Mouse (Mus musculus) layer of hippocampus, adult 18-20 months (tissue): Measurements from ENCODE around the gene Gm20683. TPM values are rescaled to one million over a fixed set of nuclear protein-coding genes. Genes with fewer than 3 reads are reported as not detected.
A peak's percentile ranks its signal among the peaks of the same experiment; 100 is the strongest.

Source experiments
- DNase-seq, 2 experiments: peaks; one replicate each; pipeline ENCODE4 v3.0.0; 2022; ENCODE audit warnings: low spot score in 2 of 2
- microRNA-seq, 2 experiments: library from miRNA; unstranded; fragments of <30 nt; microRNA quantifications; one replicate each; pipeline ENCODE4 v1.2.0; 2021
- total RNA-seq, 2 experiments: library from RNA; stranded (reverse); gene quantifications; 2 replicates each; pipeline ENCODE4 v1.2.3; 2021

The Gm20683 gene
- total RNA-seq, 2 experiments from 2014 or later = 21.9 to 22.1 TPM

DNA sequence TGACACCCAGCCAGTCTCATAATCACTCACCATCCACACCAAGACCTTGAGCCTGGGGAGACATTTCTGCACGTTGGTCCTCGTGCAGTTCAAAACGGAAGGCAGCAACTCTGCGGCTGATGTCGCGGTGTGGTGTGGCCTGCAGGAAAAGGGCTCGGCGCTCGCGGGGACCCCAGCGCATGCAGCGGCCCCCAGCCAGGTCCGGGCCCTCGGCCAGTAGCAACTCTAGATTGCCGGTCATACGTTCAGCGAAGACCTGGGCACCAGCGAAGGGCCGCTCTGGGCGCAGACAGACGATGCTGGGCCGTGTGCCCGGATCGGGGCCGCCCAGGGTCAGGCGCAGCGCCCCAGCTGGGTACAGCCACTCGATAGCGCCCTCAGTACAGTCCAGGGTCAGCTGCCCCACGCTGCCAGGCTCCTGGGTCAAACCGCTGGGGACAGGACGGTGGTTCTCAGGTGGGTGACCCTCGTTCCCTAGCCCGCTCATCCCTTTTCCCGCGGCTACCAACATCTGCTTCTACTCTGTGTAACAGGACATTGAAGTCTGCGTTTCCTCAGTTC is 45.3 kb downstream of the Gm20683 start:
- no peak for DNase-seq

DNA sequence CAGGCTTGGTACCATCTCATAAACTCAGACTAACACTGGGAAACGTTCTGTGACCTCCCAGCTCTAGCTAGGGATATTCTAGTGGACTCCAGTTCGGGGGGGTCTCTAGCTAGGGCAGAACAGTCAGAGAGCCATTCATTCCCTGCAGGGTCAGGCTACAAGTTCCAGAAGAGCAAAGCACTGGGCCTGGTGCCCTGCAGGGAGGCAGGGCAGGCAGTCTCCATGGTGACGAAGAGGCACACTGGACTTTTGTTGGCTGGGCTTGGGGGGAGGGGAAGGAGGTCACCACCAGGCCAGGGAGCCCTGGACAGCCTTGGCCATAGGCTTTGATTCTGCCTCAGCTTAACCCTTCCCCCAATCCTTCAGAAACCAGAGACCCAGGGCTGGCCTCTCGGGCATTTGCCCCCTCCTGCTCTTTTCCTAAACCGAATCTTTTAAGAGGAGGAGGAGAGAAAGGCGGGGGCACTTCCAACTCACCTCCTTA is 45.9 kb downstream of the Gm20683 start, which contains the start of gene AC134908.4:
TSS of gene AC134908.4 (minus strand) at position 51 of the 484 bp plus-strand sequence.
- peak in 1 of 2 experiments; percentile 72 for DNase-seq

DNA sequence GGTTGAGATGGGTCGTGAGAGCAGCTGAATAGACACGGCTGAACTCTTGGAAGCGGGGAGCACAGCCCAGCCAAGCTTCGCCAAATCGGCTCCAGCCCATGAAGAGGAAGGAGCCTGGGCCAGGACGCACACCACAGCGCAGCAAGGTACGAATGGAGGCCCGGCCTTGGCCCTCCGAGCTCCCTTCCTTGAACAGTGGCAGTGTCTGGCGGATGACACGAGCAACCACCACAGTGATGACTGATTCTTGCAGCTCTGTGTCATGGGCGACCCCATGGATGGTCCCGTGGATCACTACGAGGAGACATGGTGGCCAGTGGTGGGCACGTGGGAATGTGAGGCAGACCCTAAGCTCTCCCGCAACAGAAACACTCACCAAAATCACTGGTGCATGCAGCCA is 46.6 kb downstream of the Gm20683 start:
- no peak for DNase-seq

DNA sequence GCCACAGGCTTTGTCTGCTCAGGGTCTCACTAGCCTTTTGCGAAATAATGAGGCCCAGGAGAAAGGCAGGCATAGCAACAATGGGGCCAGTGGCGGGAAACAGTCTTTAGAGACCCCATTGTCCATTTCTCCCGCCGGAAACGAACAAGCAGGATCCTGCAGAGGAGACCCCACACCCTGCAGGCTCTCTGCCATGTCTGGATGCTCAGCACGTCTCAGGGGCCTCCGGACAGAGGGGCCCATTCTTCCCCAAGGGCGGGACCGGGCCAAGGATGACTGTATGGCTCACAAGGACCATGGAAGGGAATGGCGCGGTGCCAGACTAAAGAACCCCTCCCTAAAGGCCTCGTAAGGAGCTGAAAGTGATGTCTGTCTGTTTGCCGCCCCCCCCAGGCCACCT is 47.4 kb downstream of the Gm20683 start:
- no peak for DNase-seq

DNA sequence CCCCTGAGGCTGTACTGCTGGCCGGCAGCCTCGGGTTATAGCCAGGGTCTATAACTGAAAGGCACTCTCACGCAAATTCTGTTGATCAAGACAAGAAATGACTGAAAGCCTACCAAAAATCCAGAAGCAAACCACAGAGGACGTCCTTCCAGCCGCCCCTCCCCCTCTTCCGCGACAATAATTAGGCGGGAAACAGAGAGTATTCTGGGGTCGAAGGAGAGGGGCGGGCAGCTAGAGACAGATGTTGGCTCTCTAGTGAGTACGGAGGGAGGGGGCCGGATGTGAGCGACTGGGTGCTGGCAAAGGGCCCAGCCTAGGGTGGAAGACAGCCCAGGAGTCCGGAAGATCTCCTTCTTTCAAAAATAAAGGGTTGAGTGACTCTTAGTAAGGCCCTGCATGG is 48.9 kb downstream of the Gm20683 start, which contains the start of gene Fam173a:
TSS of gene Fam173a (minus strand) at position 287 of the 400 bp plus-strand sequence.
- DNase-seq = peak in 1 of 2 experiments; percentile 70

DNA sequence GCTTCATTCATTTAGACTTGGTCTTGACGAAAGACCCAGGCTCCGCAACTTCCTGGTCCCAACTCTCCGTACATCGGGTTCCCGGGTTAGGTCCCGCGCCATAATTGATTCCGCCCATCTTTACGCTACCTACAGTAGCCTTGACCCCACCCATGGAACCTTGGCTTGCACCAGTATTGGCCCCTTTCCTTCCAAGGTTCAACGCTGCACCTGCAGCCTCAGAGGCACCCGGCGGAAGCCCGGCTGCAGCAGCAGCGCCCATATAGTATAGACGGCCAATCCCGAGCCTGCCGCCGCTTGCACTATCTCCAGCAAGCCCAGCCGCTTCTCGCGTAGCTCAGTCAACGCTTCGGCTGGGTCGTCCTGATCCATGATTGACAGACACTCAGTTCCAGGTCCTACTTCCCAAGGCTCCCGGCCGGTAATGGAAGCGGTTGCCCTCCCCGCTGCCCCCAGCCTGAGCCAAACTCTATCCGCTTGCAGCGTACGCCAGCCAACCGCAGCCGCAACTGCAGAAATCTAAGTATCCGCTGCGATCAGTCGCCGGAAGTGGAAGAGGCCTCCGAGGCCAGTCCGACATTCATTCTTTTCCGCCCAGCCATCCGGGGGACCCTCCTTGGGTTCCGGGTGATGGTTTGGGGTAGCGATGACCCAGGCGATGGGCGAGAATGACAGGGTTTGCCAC is 49.6 kb downstream of the Gm20683 start:
- peak; percentile 72 to 83 for DNase-seq

DNA sequence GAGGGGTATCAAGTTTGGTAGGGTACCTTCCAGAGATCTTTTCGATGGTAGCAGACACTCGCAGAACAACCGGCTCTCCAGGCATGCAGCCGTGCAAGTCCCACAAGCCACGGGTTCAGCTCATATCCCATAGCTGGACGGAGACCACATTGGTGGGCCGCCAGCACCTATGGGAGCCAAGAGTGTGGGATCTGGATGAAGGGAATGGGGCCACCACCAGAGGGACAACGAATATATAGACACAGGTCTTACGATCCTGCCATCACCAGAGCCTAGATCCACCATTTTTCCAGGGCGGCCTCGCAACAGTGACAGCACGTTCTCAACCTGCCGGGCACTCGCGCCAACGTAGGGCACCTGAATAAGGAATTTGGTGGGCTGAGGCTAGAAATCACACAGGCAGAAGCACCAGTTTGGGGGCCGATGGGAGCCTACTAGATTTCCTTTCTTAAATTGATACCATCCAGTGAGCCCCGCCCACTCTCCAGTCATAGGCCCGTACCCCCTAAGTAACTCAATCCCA is 50.2 kb downstream of the Gm20683 start:
- DNase-seq = no peak

DNA sequence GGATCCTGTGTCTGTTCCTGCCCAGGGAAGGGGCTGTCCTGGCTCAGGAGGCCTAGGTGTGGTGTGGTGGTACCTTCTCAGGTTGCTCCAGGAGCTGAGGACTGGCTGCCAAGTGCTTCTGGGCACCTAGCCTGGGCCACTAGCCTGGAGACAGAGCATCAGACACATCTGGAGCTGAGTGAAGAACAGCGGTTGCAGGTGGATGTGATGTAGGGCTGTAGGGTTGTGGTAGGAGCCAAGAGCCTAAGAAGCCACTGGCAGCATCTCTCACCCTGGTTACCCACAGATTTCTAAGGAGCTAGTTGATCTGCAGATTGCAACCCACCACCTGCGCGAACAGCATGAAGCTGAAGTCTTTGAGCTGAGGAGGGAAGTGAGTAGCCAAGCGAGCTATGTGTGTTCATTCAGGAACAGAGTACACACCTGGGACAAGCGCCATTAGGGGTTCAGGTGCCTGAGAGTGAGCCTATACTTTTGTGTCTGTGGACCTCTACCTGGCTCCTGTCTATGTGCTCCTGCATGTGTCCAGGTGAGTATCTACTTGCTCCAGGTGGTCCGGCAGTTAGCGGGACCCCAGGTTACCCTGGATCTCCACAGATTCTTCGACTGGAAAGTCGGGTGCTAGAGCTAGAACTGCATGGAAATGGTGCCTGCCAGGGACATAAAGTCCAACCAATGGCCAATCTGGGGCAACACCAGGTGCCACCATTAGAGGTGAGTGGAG is 54.6 kb downstream of the Gm20683 start:
- no peak for DNase-seq

DNA sequence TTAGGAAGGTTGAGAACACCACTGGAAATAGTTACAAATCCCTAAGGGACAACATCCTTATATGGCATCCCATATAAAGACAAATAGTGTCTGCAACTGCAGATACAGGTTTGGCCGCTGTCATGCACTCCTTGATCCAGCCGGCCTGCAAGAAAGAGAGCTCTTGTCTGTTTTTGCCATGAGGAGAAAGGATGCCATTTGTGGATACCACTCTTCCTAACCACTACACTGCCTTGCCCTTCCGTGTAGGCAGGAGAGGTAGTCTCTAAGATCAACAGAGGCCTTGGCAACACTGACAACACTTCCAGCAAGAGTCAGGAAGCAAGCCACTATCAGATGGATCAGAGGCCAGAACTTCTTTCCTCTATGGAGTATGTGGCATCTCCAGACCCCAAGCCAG is 55.3 kb downstream of the Gm20683 start, which contains the start of gene Ccdc78:
TSS of gene Ccdc78 (plus strand) at position 301 of the 400 bp plus-strand sequence.
- DNase-seq = no peak

DNA sequence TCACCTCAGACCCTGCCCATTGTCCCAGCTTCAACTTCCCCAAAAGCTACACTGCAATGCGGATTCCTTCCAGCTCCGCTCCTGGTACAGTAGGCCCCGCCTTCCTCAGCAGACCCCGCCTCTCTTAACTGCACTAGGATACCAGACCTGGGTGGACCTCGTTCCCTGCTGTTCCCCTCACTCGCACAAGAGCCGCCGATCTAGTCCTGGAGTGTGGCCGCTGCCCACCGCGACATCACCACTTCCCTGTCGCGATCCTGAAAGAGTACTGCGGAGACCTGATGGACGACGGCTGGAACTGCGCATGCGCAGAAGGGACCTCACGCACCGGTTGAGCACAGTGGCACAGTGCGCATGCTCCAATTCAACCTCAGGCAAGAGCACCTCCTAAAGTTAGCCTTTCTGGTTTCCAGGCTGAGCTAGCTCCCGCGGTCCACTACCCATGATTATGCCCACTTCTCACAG is 56.2 kb downstream of the Gm20683 start, which contains the start of gene Haghl:
TSS of gene Haghl (minus strand) at position 393 of the 465 bp plus-strand sequence.
- DNase-seq = peak; percentile 92 to 98

Small RNA genes within 50 kb of the gene (microRNA-seq; reads per million reads assigned to microRNA genes)
- gene Mir3082 = 2.0 to 2.7 reads per million in 2 experiments

Other genes with a start within 250 kb of the Gm20683 start
- gene Gng13, start 124.6 kb downstream of the Gm20683 start, total RNA-seq = 100 to 1,000 TPM; 130 to 131 TPM
- gene Chtf18, start 114.3 kb downstream of the Gm20683 start, total RNA-seq = 1 to 10 TPM; 1.5 to 1.8 TPM
- 10 to 100 TPM; 63.5 to 64.1 TPM for gene Rpusd1, start 114.1 kb downstream of the Gm20683 start, total RNA-seq
- under 1 TPM in 1 of 2 experiments, not detected in 1; 0.13 TPM for gene Mslnl, start 105.7 kb downstream of the Gm20683 start, total RNA-seq
- gene Msln, start 87.4 kb downstream of the Gm20683 start, total RNA-seq = 1 to 10 TPM in 1 of 2 experiments, under 1 TPM in 1; 0.46 to 1.2 TPM
- gene Narfl, start 68.0 kb downstream of the Gm20683 start, total RNA-seq = 10 to 100 TPM; 30.6 to 38.5 TPM
- 100 to 1,000 TPM; 103 to 109 TPM for gene Haghl, start 56.1 kb downstream of the Gm20683 start, total RNA-seq
- gene Ccdc78, start 55.2 kb downstream of the Gm20683 start, total RNA-seq = under 1 TPM; 0.36 to 0.40 TPM
- gene Fam173a, start 48.9 kb downstream of the Gm20683 start, total RNA-seq = 10 to 100 TPM; 88.8 to 99.3 TPM
- 1 to 10 TPM in 1 of 2 experiments, under 1 TPM in 1; 0.47 to 1.8 TPM for gene AC134908.4, start 46.1 kb downstream of the Gm20683 start, total RNA-seq
- 10 to 100 TPM; 81.1 to 83.3 TPM for gene Metrn, start 44.6 kb downstream of the Gm20683 start, total RNA-seq
- 100 to 1,000 TPM; 664 to 720 TPM for gene Fbxl16, start 32.7 kb downstream of the Gm20683 start, total RNA-seq
- gene Wdr24, start 18.1 kb downstream of the Gm20683 start, total RNA-seq = 10 to 100 TPM; 22.6 to 26.4 TPM
- gene Jmjd8, start 12.9 kb downstream of the Gm20683 start, total RNA-seq = 10 to 100 TPM; 52.7 to 55.5 TPM
- gene Stub1, start 8.4 kb downstream of the Gm20683 start, total RNA-seq = 100 to 1,000 TPM; 158 to 165 TPM
- gene Rhbdl1, start 4.5 kb downstream of the Gm20683 start, total RNA-seq = 10 to 100 TPM; 42.1 to 43.4 TPM
- 100 to 1,000 TPM in 1 of 2 experiments, 10 to 100 TPM in 1; 98.3 to 109 TPM for gene Rhot2, start 3.1 kb upstream of the Gm20683 start, total RNA-seq
- 10 to 100 TPM; 20.1 to 21.7 TPM for gene Wdr90, start 19.7 kb upstream of the Gm20683 start, total RNA-seq
- gene Mcrip2, start 27.0 kb upstream of the Gm20683 start, total RNA-seq = 10 to 100 TPM; 23.3 to 23.7 TPM
- 10 to 100 TPM; 36.3 TPM for gene Mettl26, start 33.3 kb upstream of the Gm20683 start, total RNA-seq
- gene Wfikkn1, start 39.1 kb upstream of the Gm20683 start, total RNA-seq = 1 to 10 TPM; 1.7 to 2.2 TPM
- gene Rab40c, start 78.0 kb upstream of the Gm20683 start, total RNA-seq = 10 to 100 TPM; 49.4 to 54.7 TPM
- 100 to 1,000 TPM; 108 to 113 TPM for gene Pigq, start 103.2 kb upstream of the Gm20683 start, total RNA-seq
- under 1 TPM; 0.32 to 0.36 TPM for gene Nhlrc4, start 103.2 kb upstream of the Gm20683 start, total RNA-seq
- under 1 TPM; 0.99 TPM for gene A930017K11Rik, start 110.8 kb upstream of the Gm20683 start, total RNA-seq
- 10 to 100 TPM; 50.6 to 54.1 TPM for gene Capn15, start 144.0 kb upstream of the Gm20683 start, total RNA-seq
- gene Rab11fip3, start 227.8 kb upstream of the Gm20683 start, total RNA-seq = 100 to 1,000 TPM; 106 TPM
- 10 to 100 TPM; 27.4 to 29.7 TPM for gene Decr2, start 248.6 kb upstream of the Gm20683 start, total RNA-seq